Mouse (Mus musculus): ENCODE results near the gene Bnc2. TPM values are rescaled to one million over a fixed set of nuclear protein-coding genes. Genes with fewer than 3 reads are reported as not detected.

Bnc2 gene
- 21.5 and 22.2 TPM in 2 replicates for polyA plus RNA-seq (2014; fragmentation: Nextera tagmentation; extraction: Ambion mirVana)

DNA sequence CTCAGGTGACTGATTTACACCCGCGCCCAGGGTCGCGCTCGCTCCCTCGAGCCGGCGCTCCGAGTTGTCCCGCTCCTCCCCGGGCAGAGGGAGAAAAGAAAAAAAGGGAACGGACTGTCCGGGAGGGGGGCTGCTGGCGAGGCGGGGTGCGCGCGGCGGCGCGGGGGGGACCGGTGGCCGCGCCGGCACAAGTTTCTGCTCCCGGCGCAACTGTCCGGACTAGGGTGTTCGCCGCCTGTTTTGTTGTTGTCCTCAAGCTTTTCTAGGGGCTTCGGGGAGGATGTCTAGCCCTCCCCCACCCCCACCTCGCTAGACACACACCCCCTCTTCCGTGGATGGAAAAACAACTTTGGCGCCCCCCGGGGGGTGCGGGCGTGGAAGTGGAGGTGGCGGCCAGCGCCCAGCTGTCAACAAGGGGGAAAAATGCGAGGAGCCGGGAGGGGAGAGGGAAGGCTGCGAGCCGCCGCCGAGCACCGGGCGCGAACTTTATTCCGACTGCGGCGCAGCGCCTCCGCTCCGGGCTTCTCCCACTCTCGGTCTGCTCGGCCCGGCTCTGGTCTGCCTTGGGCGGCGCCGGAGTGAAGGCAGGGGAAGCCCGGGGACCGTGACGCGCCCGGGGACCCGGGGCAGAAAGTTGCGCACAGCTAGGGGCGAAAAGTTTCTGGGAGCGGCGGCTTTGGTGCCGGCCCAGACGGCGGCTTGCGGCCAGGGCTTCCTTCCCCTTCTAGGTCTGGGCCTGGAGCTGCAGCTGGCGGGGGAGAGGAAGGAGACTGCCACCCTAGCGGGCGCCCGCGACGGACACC lies at the start of gene Bnc2:
Gene Bnc2, minus strand, starts transcription at position 105 of the 803 bp plus-strand sequence.
- WGBS: under 1% methylated on average over 72 of the region's 80 CpGs
- Histone ChIP-seq H3K27me3 (ENCODE audit: control insufficient read depth, insufficient read depth, low read length) (no peaks in the 10 kb centered on the region; the same call in 1 of the 2 replicates), H3K36me3 (replicated peaks; ENCODE audit: control insufficient read depth, insufficient read depth, low read depth, low read length) (no peaks in the 10 kb centered on the region), H3K4me2 (ENCODE audit: low read depth, low read length) (peak within 1 kb of the TSS; percentile 92), H3K27ac (replicated peaks; ENCODE audit: low read depth, low read length) (peak within 1 kb of the TSS; percentile 89), H3K9me3 (replicated peaks; ENCODE audit: control insufficient read depth, low read length) (no peaks in the 10 kb centered on the region), H3K9ac (replicated peaks; ENCODE audit: low read length) (peak within 1 kb of the TSS; percentile 93), H3K4me1 (ENCODE audit: control insufficient read depth, insufficient read depth, low read length) (peaks cover 3% of the 10 kb centered on the region), H3K4me3 (ENCODE audit: low read depth, low read length) (peak within 1 kb of the TSS; percentile 84)
- peak; percentile 77 for ATAC-seq (replicated peaks; ENCODE audit: insufficient number of reproducible peaks, low FRiP score, low TSS enrichment, low read depth)
- DNase-seq (ENCODE audit: low spot score): peak; percentile 69

GRCm38 (mm10) chr4:84707961-84708360 lies 32.9 kb upstream of the Bnc2 start:
- Histone ChIP-seq H3K4me3 (ENCODE audit: low read depth, low read length) (no peak overlapping the region), H3K36me3 (replicated peaks; ENCODE audit: control insufficient read depth, insufficient read depth, low read depth, low read length) (no peaks in the 10 kb centered on the region), H3K27me3 (ENCODE audit: control insufficient read depth, insufficient read depth, low read length) (no peaks in the 10 kb centered on the region), H3K9me3 (replicated peaks; ENCODE audit: control insufficient read depth, low read length) (no peaks in the 10 kb centered on the region), H3K9ac (replicated peaks; ENCODE audit: low read length) (no peak overlapping the region), H3K27ac (replicated peaks; ENCODE audit: low read depth, low read length) (no peak overlapping the region), H3K4me1 (ENCODE audit: control insufficient read depth, insufficient read depth, low read length) (no peaks in the 10 kb centered on the region), H3K4me2 (ENCODE audit: low read depth, low read length) (no peak overlapping the region)
- WGBS: 70% methylated on average over 5 of the region's 5 CpGs
- DNase-seq (ENCODE audit: low spot score) (no peak), ATAC-seq (replicated peaks; ENCODE audit: insufficient number of reproducible peaks, low FRiP score, low TSS enrichment, low read depth) (no peak)

GRCm38 (mm10) chr4:84685521-84686366 lies 10.7 kb upstream of the Bnc2 start:
- no peak overlapping the region for H3K27ac ChIP-seq (replicated peaks; ENCODE audit: low read depth, low read length)
- H3K36me3 ChIP-seq (replicated peaks; ENCODE audit: control insufficient read depth, insufficient read depth, low read depth, low read length): no peaks in the 10 kb centered on the region
- H3K27me3 ChIP-seq (ENCODE audit: control insufficient read depth, insufficient read depth, low read length): no peaks in the 10 kb centered on the region
- DNase-seq (ENCODE audit: low spot score) (no peak), ATAC-seq (replicated peaks; ENCODE audit: insufficient number of reproducible peaks, low FRiP score, low TSS enrichment, low read depth) (no peak)
- 55% methylated on average over 10 of the region's 10 CpGs for WGBS
- H3K4me1 ChIP-seq (ENCODE audit: control insufficient read depth, insufficient read depth, low read length): no peaks in the 10 kb centered on the region
- no peak overlapping the region for H3K4me2 ChIP-seq (ENCODE audit: low read depth, low read length)
- no peak overlapping the region for H3K9ac ChIP-seq (replicated peaks; ENCODE audit: low read length)
- H3K4me3 ChIP-seq (ENCODE audit: low read depth, low read length): no peak overlapping the region
- H3K9me3 ChIP-seq (replicated peaks; ENCODE audit: control insufficient read depth, low read length): no peaks in the 10 kb centered on the region

DNA sequence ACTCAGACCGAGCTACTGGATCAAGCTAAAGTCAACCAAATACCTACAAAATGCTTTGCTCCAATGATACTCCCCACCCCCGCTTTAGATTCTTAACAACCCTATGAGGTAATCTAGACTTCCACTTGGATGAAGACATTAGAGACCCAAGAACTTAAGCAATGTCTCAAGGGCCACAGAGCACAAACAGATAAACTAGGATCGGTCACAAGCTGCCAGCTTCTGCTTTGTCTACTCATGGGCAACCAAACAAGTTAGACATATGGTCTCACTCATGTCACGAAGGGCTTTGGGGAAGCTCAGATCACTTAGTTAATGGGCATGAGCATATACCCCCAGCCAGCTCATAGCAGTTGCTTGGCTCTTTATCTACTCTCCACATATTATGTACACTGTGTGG lies 9.9 kb upstream of the Bnc2 start:
- WGBS: 79% methylated on average over 4 of the region's 4 CpGs
- no peaks in the 10 kb centered on the region for H3K9me3 ChIP-seq (replicated peaks; ENCODE audit: control insufficient read depth, low read length)
- H3K4me3 ChIP-seq (ENCODE audit: low read depth, low read length): no peak overlapping the region
- no peaks in the 10 kb centered on the region for H3K27me3 ChIP-seq (ENCODE audit: control insufficient read depth, insufficient read depth, low read length)
- no peaks in the 10 kb centered on the region for H3K4me1 ChIP-seq (ENCODE audit: control insufficient read depth, insufficient read depth, low read length)
- DNase-seq (ENCODE audit: low spot score) (no peak), ATAC-seq (replicated peaks; ENCODE audit: insufficient number of reproducible peaks, low FRiP score, low TSS enrichment, low read depth) (no peak)
- H3K27ac ChIP-seq (replicated peaks; ENCODE audit: low read depth, low read length): no peak overlapping the region
- no peak overlapping the region for H3K9ac ChIP-seq (replicated peaks; ENCODE audit: low read length)
- H3K36me3 ChIP-seq (replicated peaks; ENCODE audit: control insufficient read depth, insufficient read depth, low read depth, low read length): no peaks in the 10 kb centered on the region
- H3K4me2 ChIP-seq (ENCODE audit: low read depth, low read length): no peak overlapping the region

- WGBS: under 1% methylated on average over 19 of the region's 19 CpGs
- H3K36me3 ChIP-seq (replicated peaks; ENCODE audit: control insufficient read depth, insufficient read depth, low read depth, low read length): no peaks in the 10 kb centered on the region
- DNase-seq (ENCODE audit: low spot score) (no peak), ATAC-seq (replicated peaks; ENCODE audit: insufficient number of reproducible peaks, low FRiP score, low TSS enrichment, low read depth) (no peak)
- H3K9me3 ChIP-seq (replicated peaks; ENCODE audit: control insufficient read depth, low read length): no peaks in the 10 kb centered on the region
- H3K27ac ChIP-seq (replicated peaks; ENCODE audit: low read depth, low read length): peak overlapping the region; percentile 89
- H3K4me1 ChIP-seq (ENCODE audit: control insufficient read depth, insufficient read depth, low read length): no peaks in the 10 kb centered on the region; the same call in 1 of the 2 replicates
- H3K4me3 ChIP-seq (ENCODE audit: low read depth, low read length): peak overlapping the region; percentile 84
- H3K9ac ChIP-seq (replicated peaks; ENCODE audit: low read length): peak overlapping the region; percentile 93
- peak overlapping the region; percentile 92 for H3K4me2 ChIP-seq (ENCODE audit: low read depth, low read length)
- no peaks in the 10 kb centered on the region for H3K27me3 ChIP-seq (ENCODE audit: control insufficient read depth, insufficient read depth, low read length)
These were observed 870 bp upstream of the Bnc2 start for GRCm38 (mm10) chr4:84675974-84676315.

DNA sequence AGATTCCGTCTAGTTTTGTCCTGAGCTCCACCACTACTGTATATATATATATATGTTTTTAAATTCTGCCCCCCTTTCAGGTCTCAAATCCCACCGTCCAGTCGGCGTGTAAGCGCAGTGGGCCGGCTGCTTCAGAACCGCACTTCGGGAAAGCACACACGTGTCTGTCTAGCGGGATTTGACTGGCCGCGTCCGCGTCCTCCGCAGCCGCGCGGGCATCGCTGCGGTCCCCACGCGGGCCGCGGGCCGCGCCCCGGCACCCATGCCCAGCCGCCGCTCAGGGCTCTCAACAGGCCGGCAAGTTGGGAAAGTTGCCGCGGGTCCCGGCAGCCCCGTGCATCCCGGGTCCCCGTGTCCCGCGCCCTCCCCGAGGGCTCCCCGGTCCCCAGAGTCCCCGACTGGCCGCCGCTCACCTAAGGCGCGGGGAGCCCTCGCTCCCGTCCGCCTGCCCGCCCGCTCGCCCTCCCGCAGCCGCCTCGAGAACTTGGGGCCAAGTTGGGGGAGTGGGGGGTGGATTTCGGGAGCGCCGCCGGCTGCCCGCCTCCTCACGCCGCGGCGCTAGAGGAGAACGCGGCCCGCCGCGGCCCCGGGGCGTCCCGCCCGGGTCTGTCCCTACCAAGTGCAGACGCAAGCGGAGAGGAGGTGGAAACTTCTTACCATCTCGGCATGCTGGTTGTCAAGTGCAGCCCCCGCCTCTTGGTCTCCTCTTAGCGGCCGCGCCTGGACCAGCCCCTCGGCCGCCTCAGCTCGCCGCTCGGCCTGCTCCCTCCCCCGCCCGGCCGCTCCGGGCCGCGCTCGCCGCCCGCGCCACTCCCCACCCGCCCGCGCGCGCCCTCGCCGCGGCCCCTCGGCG lies 531 bp downstream of the Bnc2 start:
- Histone ChIP-seq H3K4me1 (ENCODE audit: control insufficient read depth, insufficient read depth, low read length) (peaks cover 3% of the 10 kb centered on the region), H3K27ac (replicated peaks; ENCODE audit: low read depth, low read length) (peak overlapping the region; percentile 89), H3K4me3 (ENCODE audit: low read depth, low read length) (peak overlapping the region; percentile 84), H3K27me3 (ENCODE audit: control insufficient read depth, insufficient read depth, low read length) (no peaks in the 10 kb centered on the region; the same call in 1 of the 2 replicates), H3K9ac (replicated peaks; ENCODE audit: low read length) (peak overlapping the region; percentile 93), H3K9me3 (replicated peaks; ENCODE audit: control insufficient read depth, low read length) (no peaks in the 10 kb centered on the region), H3K4me2 (ENCODE audit: low read depth, low read length) (peak overlapping the region; percentile 92), H3K36me3 (replicated peaks; ENCODE audit: control insufficient read depth, insufficient read depth, low read depth, low read length) (no peaks in the 10 kb centered on the region)
- DNase-seq (ENCODE audit: low spot score) (peak; percentile 81), ATAC-seq (replicated peaks; ENCODE audit: insufficient number of reproducible peaks, low FRiP score, low TSS enrichment, low read depth) (peak; percentile 76)
- WGBS: under 1% methylated on average over 73 of the region's 104 CpGs

DNA sequence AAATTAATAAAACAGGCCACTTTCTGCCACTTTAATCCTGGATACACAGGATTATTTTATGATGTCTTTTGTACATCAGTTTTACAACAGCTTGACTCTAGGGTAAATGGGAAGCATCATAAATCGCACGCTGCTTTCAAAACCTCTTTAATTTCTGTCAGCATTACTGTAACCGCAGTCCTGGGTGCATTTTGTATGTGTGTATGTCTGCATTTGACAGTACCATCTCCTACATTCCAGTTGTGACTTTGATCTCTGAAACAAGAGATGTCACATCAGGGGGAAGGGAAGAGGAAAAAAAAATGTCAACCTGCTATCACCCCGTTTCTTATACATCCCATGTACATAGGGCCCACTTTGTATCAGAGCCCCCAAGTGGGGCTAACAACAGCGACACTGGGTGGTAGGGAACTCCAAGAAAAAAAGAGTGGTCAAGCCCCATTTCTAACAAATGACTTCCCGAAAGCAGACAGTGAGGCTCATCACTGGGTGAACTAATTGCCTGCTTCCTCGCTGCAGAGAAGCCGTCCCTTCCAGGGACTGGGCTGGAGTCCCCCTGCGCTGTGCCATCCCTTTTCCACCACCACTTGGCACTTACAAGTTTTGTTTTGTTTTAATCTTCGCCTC lies 1.3 kb downstream of the Bnc2 start:
- 0 out of 2 replicates have a peak overlapping the region, but pooled peaks have one; percentile 89 for H3K27ac ChIP-seq (replicated peaks; ENCODE audit: low read depth, low read length)
- H3K27me3 ChIP-seq (ENCODE audit: control insufficient read depth, insufficient read depth, low read length): no peaks in the 10 kb centered on the region; the same call in 1 of the 2 replicates
- peak overlapping the region; percentile 84 for H3K4me3 ChIP-seq (ENCODE audit: low read depth, low read length)
- 12% methylated on average over 10 of the region's 10 CpGs for WGBS
- peak overlapping the region; percentile 92 for H3K4me2 ChIP-seq (ENCODE audit: low read depth, low read length)
- no peaks in the 10 kb centered on the region for H3K9me3 ChIP-seq (replicated peaks; ENCODE audit: control insufficient read depth, low read length)
- peaks cover 7% of the 10 kb centered on the region for H3K4me1 ChIP-seq (ENCODE audit: control insufficient read depth, insufficient read depth, low read length)
- no peaks in the 10 kb centered on the region for H3K36me3 ChIP-seq (replicated peaks; ENCODE audit: control insufficient read depth, insufficient read depth, low read depth, low read length)
- H3K9ac ChIP-seq (replicated peaks; ENCODE audit: low read length): peak overlapping the region; percentile 93
- ATAC-seq (replicated peaks; ENCODE audit: insufficient number of reproducible peaks, low FRiP score, low TSS enrichment, low read depth): no peak
- DNase-seq (ENCODE audit: low spot score): peak; percentile 51
